Mouse (Mus musculus) forelimb bud, embryonic 11.5 days (tissue): Measurements from ENCODE around the gene Tas2r144.

ENCODE experiments used
- DNase-seq: peaks from one replicate; pipeline ENCODE4 v3.0.0-alpha.2; 2012; ENCODE audit warnings: low read depth, low spot score

The Tas2r144 gene

GRCm38 (mm10) chr6:42215028-42215427, at the start of gene Tas2r144:
Gene Tas2r144, plus strand, starts transcription at chr6:42215328.
- no peak for DNase-seq

- DNase-seq: no peak
These were observed 32.7 kb upstream of the Tas2r144 start for GRCm38 (mm10) chr6:42182462-42182861.

- no peak for DNase-seq
These were observed 28.9 kb upstream of the Tas2r144 start for GRCm38 (mm10) chr6:42186230-42186629.

DNA sequence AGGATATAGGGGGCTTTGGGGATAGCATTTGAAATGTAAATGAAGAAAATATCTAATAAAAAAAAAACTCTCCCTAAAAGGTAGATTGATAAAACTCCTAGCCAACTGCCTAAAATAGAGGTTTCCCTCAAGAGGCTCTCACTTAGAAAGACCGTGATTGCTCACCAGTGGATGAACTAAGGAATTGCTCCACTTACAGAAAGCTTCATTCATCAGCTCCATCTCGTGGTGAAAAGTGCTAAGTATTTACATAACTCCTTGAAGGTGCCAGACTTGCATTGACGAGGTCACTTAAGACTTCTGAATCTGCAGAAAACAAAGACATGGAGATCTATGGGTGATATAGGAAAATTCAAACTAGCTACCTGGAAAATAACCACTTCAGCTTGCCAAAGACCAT, 17.4 kb upstream of the Tas2r144 start:
- peak; percentile 1 for DNase-seq

DNA sequence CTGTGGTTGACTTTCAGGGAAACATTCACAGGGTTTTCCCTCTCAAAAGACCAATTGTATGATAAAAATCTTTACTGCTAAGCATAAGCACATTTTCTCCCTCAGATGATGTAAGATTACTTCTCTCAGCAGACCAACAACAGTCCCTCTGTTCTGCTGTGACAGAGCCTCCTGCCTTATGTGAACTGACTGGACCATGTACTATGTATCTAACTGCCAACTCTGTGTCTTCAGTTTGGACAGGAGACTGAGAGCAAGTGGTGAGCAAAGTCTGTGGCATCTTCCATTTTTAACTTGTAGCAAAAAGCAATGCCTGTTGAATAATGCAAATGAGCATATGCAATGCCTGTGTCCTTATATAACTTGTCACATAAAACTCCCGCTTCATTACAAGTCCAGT, 15.6 kb upstream of the Tas2r144 start:
- DNase-seq: no peak

GRCm38 (mm10) chr6:42222286-42222685, 7.2 kb downstream of the Tas2r144 start:
- no peak for DNase-seq

DNA sequence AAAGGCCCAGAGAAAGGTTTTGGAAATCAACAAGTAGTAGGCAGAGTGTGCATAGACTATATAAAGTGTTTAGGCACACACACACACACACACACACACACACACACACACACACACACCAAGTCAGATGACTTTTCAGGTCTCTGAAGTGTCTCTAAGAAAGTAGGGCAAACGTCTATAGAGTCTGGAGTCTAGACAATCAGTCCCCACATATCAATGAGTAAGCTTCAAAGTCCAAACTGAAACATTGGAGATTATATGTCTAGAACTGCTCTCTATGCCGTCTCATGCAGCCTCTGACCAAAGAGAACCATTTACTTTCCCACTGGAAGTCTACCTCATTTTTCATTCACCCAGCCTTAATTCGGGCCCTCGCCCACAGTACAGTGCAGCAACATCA, 9.9 kb downstream of the Tas2r144 start:
- no peak for DNase-seq

GRCm38 (mm10) chr6:42227240-42228101, 12.3 kb downstream of the Tas2r144 start:
- DNase-seq: peak; percentile 73

- no peak for DNase-seq
These were observed 14.5 kb downstream of the Tas2r144 start for GRCm38 (mm10) chr6:42229610-42230009.

GRCm38 (mm10) chr6:42231191-42231590, 16.1 kb downstream of the Tas2r144 start:
- DNase-seq: no peak

DNA sequence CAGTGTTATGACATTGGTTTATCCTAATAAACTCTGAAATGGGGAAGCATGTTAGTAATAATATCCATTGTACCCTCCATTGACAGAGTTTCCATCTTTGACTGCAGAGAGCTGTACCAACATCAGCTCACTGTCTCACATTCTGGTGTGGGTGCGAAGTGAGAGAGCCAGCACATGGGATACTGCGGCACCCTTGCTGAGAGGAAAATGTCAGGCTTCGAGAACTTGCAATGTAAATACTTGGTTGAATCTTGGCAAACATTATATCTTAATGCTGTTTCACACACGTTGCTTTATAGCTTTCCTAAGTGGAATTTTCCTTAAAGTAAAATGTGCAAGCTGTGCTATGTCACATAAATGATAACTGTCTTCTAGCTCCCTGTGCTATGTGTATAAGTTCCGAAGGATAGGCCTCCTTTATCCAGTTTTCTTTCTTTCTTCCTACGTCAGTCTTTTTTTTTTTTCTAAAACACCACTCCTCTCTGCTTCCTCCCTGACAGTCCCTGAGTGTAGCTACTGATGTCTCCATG, 22.2 kb downstream of the Tas2r144 start:
- no peak for DNase-seq

- no peak for DNase-seq
These were observed 26.4 kb downstream of the Tas2r144 start for GRCm38 (mm10) chr6:42241311-42242045.

DNA sequence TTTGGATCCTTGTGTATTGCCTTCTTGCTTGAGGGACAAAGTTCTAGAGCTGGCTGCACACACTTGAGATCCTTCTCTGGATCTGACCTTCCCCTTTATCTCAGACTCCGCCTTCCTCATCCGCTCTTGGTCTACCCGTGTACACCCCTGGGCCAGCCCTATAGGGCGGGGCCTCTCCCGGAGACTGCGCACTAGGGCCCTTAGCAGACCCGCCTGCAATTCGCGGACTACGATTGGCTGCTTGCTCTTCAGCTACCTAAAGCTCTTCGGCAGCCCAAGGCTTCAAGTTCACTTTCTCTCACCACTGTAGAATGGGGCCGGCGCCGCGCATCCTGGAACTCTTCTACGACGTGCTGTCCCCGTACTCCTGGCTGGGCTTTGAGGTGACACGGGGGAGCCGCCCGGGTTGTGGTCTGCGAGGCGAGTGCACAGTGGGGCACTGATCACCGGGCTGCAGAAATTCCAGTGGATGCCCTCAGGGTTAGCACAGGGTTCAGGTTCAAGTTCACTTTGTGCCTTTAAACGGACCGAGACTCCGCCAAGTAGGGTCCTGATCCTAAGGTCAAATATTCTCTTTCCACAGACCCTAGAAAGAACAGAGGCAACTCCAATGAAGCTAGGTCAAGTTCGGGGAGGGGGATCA, 30.7 kb downstream of the Tas2r144 start, which contains the start of gene Gstk1:
Gene Gstk1 (plus strand): TSS at position 225 of the 643 bp plus-strand sequence.
- DNase-seq: peak; percentile 82

DNA sequence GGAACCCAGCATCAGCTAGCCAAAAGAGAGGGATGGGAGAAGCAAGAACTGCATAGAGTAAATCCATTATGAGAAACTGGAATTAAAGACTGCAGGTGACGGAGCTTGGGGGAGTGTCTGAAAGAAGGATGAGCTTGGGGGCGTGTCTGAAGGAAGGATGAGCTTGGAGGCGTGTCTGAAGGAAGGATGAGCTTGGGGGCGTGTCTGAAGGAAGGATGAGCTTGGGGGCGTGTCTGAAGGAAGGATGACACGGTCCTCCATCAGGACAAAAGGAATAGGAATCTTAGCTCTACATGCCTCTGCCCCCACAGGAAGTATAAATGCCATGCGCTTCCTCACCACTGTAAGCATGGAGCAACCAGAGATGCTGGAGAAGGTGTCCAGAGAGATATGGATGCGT, 32.0 kb downstream of the Tas2r144 start:
- DNase-seq: no peak

- DNase-seq: no peak
These were observed 32.9 kb downstream of the Tas2r144 start for GRCm38 (mm10) chr6:42247981-42248380.

DNA sequence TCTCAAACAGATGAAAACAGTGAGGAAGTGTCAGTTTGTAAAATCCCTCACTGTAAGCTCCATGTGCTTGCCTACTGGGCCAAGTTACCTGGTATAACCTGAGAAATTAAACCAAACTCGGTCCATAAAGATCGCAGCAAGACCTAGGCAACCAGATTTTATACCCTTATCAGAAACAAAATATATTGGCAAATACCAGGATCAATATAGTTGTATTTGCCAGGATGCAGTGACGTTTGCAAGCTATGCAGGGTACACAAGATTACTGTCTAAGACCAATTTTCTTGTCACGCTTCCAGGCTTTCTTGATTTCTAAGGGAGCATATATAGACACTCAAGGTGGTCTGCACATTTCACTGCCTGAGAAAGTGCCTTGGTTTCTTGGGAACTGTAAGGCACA, 36.7 kb downstream of the Tas2r144 start:
- no peak for DNase-seq

DNA sequence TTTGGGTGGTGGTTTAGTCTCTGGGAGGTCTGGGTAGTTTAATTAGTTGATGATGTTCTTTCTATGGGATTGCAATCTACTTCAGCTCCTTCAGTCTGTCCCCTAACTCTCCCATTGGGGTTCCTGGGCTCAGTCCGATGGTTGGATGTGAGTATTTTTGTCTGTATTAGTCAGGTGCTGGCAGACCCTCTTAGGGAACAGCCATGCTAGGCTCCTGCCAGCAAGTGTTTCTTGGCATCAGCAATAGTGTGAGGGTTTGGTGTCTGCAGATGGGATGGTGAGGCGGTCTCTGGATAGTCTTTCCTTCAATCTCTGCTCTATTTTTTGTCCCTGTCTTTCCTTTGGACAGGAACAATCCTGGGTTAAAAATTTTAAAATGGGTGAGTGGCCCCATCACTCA, 38.0 kb downstream of the Tas2r144 start:
- no peak for DNase-seq

GRCm38 (mm10) chr6:42257303-42257863, 42.3 kb downstream of the Tas2r144 start:
- DNase-seq: peak; percentile 49

DNA sequence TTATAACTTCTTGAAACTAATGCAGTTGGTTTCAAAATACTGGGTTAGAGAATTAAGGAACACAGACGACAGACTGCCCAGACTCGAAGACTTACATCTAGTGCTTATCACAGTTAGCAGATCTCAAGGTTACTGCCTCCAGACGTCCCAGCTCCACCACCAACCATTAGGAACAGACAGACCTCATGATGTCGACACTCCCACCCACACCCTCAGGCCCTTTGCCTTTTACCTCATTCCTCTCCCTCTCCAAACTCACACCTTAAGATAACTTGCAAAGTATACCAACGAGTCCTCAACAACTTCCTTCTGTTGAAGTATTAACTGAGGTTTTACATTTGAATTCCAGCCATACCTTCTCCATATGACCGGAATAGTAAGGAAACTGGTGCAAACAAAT, 45.3 kb downstream of the Tas2r144 start:
- no peak for DNase-seq

DNA sequence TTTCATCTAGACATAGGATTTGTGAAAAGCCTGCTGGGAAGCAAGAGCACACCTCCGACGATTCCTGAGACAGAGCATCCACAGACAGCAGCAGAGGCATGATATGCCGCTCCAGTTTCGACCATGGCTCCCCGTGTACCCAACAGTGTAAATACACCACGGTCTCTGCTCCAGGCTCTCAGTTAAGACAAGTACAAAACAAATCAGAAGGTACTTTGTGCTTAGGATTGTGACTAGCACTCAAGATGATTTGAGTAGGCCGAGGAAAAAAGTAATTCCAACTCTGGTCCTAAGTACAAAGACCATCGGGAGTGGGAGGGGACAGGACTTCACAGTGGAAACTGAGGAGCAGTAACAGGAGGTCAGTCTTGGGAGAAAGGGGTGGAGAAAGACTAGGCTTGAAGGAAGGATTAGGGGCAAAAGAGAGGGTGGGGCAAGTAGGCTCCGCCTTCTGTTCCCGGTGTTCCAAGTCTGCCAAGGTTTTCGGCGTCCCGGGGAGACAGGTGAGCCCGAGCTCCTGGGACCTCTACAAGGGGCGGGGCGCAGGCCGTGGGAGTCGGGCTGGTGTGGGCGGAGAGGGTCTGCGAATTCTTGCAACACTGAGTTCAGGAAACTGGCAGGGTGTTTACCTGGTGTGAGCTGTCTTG, 46.5 kb downstream of the Tas2r144 start, which contains the start of gene Tmem139:
Gene Tmem139 (plus strand): TSS at position 447 of the 647 bp plus-strand sequence.
- DNase-seq: no peak
